Mouse (Mus musculus) cerebellum, adult 8-10 months (tissue): Measurements from ENCODE around the gene Tubg1.
A peak's percentile ranks its signal among the peaks of the same experiment; 100 is the strongest.

Experiments used
- DNase-seq: peaks from one replicate; pipeline ENCODE4 v3.0.0; 2022

Tubg1 gene

GRCm38 (mm10) chr11:101167211-101167962 is 47.6 kb downstream of the Tubg1 start:
- DNase-seq, result no peak

GRCm38 (mm10) chr11:101167963-101168300 is 48.2 kb downstream of the Tubg1 start:
- DNase-seq, result no peak

GRCm38 (mm10) chr11:101168301-101168980 is 48.7 kb downstream of the Tubg1 start:
- no peak for DNase-seq

GRCm38 (mm10) chr11:101169301-101170107 is 49.8 kb downstream of the Tubg1 start:
- DNase-seq, result peak; percentile 45

- DNase-seq, result peak; percentile 69
Measured at GRCm38 (mm10) chr11:101170354-101170810, 50.6 kb downstream of the Tubg1 start, which contains the start of gene Cntnap1. Gene Cntnap1 (plus strand): TSS chr11:101170523.

- peak; percentile 92 for DNase-seq
Measured at GRCm38 (mm10) chr11:101170811-101171610, 51.3 kb downstream of the Tubg1 start, which contains the start of gene Plekhh3. Gene Plekhh3 (minus strand): TSS chr11:101171351.

GRCm38 (mm10) chr11:101171721-101172433 is 52.1 kb downstream of the Tubg1 start:
- DNase-seq, result peak; percentile 76

- no peak for DNase-seq
Measured at GRCm38 (mm10) chr11:101172434-101172815, 52.7 kb downstream of the Tubg1 start.

- DNase-seq, result peak; percentile 72
Measured at GRCm38 (mm10) chr11:101173112-101173511, 53.4 kb downstream of the Tubg1 start.

GRCm38 (mm10) chr11:101173631-101174388 is 54.1 kb downstream of the Tubg1 start:
- DNase-seq, result peak; percentile 73

- DNase-seq, result peak; percentile 67
Measured at GRCm38 (mm10) chr11:101174389-101174745, 54.6 kb downstream of the Tubg1 start.

GRCm38 (mm10) chr11:101174851-101175628 is 55.3 kb downstream of the Tubg1 start, which contains the start of gene Ccr10:
Gene Ccr10 (minus strand): TSS chr11:101175443.
- DNase-seq, result no peak

- DNase-seq, result peak; percentile 73
Measured at GRCm38 (mm10) chr11:101175636-101176116, 55.9 kb downstream of the Tubg1 start.
